Mouse (Mus musculus) cortical plate, adult 2 months (tissue): Measurements from ENCODE around the gene Gm16485.

Experiments
- CTCF ChIP-seq: fragments of 200-500 bp; IDR thresholded peaks from 2 replicates; pipeline ENCODE4 v1.5.1; 2011; ENCODE audit warnings: mild to moderate bottlenecking, control low read depth, low read length; ENCODE audit not compliant: insufficient read depth; ENCODE audit errors: extremely low read depth
- POLR2A ChIP-seq: fragments of 200-500 bp; IDR thresholded peaks from 2 replicates; pipeline ENCODE4 v1.6.1; 2011; ENCODE audit warnings: mild to moderate bottlenecking, low read length, control low read depth; ENCODE audit not compliant: insufficient read depth; ENCODE audit errors: extremely low read depth

GRCm38 (mm10) chr9:8996494-8996893 lies 24.9 kb downstream of the Gm16485 start:
- TF ChIP-seq POLR2A: no peak
- TF ChIP-seq CTCF: no peak
